ENCODE assay signal across 9 mouse cellular contexts in genomic region chr12:80227835-80228234, GRCm38 (mm10). TPM values are rescaled to one million over a fixed set of nuclear protein-coding genes. Genes with fewer than 3 reads are reported as not detected.
DNase-seq lines count a peak whose midpoint lies in the region; ATAC-seq lines count a peak whose summit lies in the region.
"Had no signal": no experiment of that assay in that cellular context is flagged by ENCODE, and none has a peak within 500 bp of the region (broad histone marks: within the 10 kb centered on the region; RNA-seq: fewer than 3 reads in every experiment).

No protein-coding gene starts in this region.

- H3K27ac ChIP-seq in heart, embryonic 10.5 days = peak overlapping the region; percentile 87
- H3K27ac ChIP-seq in hindbrain, embryonic 14.5 days = no peak overlapping the region
- peak overlapping the region; percentile 91 for H3K27ac ChIP-seq in macrophage

- H3K9ac ChIP-seq in hindbrain, embryonic 14.5 days = no peak overlapping the region

- 34% methylated on average over 3 of the region's 3 CpGs for WGBS in heart, embryonic 10.5 days
- 15% methylated on average over 3 of the region's 3 CpGs for WGBS in hindbrain, embryonic 14.5 days
- WGBS in macrophage (ENCODE audit: missing documents) = 95% methylated on average over 3 of the region's 3 CpGs

- H3K4me2 ChIP-seq in hindbrain, embryonic 14.5 days (replicated peaks) = no peak overlapping the region

- no peaks in the 10 kb centered on the region for H3K9me3 ChIP-seq in heart, embryonic 10.5 days
- no peaks in the 10 kb centered on the region for H3K9me3 ChIP-seq in hindbrain, embryonic 14.5 days (ENCODE audit: control insufficient read depth, low read length)

- H3K36me3 ChIP-seq in heart, embryonic 10.5 days = 0 out of 2 replicates have a peak, but pooled peaks cover 4% of the 10 kb centered on the region
- H3K36me3 ChIP-seq in hindbrain, embryonic 14.5 days (replicated peaks; ENCODE audit: control insufficient read depth, insufficient read depth) = no peaks in the 10 kb centered on the region
- no peaks in the 10 kb centered on the region for H3K36me3 ChIP-seq in macrophage (ENCODE audit: inconsistent target)

- H3K27me3 ChIP-seq in heart, embryonic 10.5 days (ENCODE audit: insufficient read depth, poor library complexity, severe bottlenecking) = no peaks in the 10 kb centered on the region
- no peaks in the 10 kb centered on the region for H3K27me3 ChIP-seq in hindbrain, embryonic 14.5 days (ENCODE audit: control insufficient read depth, insufficient read depth, low read length)
- H3K27me3 ChIP-seq: CH12.LX had no signal

- H3K4me1 ChIP-seq in heart, embryonic 10.5 days = peaks cover 91% of the 10 kb centered on the region
- H3K4me1 ChIP-seq in hindbrain, embryonic 14.5 days (replicated peaks; ENCODE audit: control insufficient read depth, insufficient read depth, low read length) = peaks cover 23% of the 10 kb centered on the region

- peaks cover 70% of the 10 kb centered on the region for H3K79me2 ChIP-seq in macrophage (ENCODE audit: inconsistent target)

- no peak for DNase-seq in heart, embryonic 10.5 days (ENCODE audit: low spot score)
- DNase-seq in heart, adult 9 months (ENCODE audit: low spot score in 2 of 2) = no peak
- peak; percentile 65 for DNase-seq in embryo, embryonic 11 days
- peak; percentile 36 for DNase-seq in hindbrain, embryonic 14.5 days (ENCODE audit: low spot score)
- DNase-seq in testis, postnatal 10 days (ENCODE audit: low spot score) = no peak
- no peak for DNase-seq in urinary bladder, postnatal 10 days (ENCODE audit: low spot score)

- 0 out of 2 replicates have a peak, but pooled peaks have one; percentile 18 for ATAC-seq in hindbrain, embryonic 14.5 days (ENCODE audit: low FRiP score)
- ATAC-seq in monocyte, adult 5-6 weeks (replicated peaks; ENCODE audit: insufficient number of reproducible peaks, low FRiP score, low TSS enrichment, poor library complexity, severe bottlenecking) = no peak

- no peak overlapping the region for H3K4me3 ChIP-seq in heart, embryonic 10.5 days
- no peak overlapping the region for H3K4me3 ChIP-seq in hindbrain, embryonic 14.5 days (replicated peaks; ENCODE audit: low read length)
- H3K4me3 ChIP-seq in macrophage (ENCODE audit: inconsistent target) = no peak overlapping the region

RNA-seq across cellular contexts. Expression of gene Actn1, which starts 32.3 kb away (rescaled TPM):
- polyA plus RNA-seq in heart, embryonic 10.5 days (2016; fragmentation: Nextera tagmentation; extraction: Ambion mirVana) = 62.6 and 67.8 TPM in 2 replicates
- polyA plus RNA-seq in hindbrain, embryonic 14.5 days (2014; fragmentation: Nextera tagmentation; extraction: Ambion mirVana) = 9.9 and 10.0 TPM in 2 replicates
- total RNA-seq in macrophage (2018; cell fraction: chromatin; rRNA removed) = 1,000 to 10,000 TPM in 1 of 26 experiments, 100 to 1,000 TPM in 11, 10 to 100 TPM in 14; 22.3 to 1,096 (median 94.6) TPM
- total RNA-seq in macrophage (2018; cell fraction: cytosol; rRNA removed) = 100 to 1,000 TPM in 1 of 26 experiments, 10 to 100 TPM in 25; 18.8 to 112 (median 44.6) TPM
- 100 to 1,000 TPM in 7 of 26 experiments, 10 to 100 TPM in 19; 21.6 to 533 (median 65.7) TPM for total RNA-seq in macrophage (2018; cell fraction: nucleus; rRNA removed)
- polyA plus RNA-seq in macrophage (2018) = 51.0 to 105 TPM (median 88.5 TPM) in 3 replicates
- 4.9 to 18.8 TPM (median 7.8 TPM) in 3 replicates for total RNA-seq in monocyte, adult 5-6 weeks (2017)

Comparison
In these comparisons a context has a peak if more than half of its experiments do, and no peak if none do; other contexts are left out.
1. DNase-seq: peak in embryo, embryonic 11 days (single experiment) and hindbrain, embryonic 14.5 days (single experiment); none in heart, embryonic 10.5 days (single experiment), heart, adult 9 months (0 of 2), testis, postnatal 10 days (single experiment) and urinary bladder, postnatal 10 days (single experiment).